Mouse (Mus musculus) G1E-ER4 (cell line): ENCODE data around the gene F930015N05Rik. TPM values are rescaled to one million over a fixed set of nuclear protein-coding genes. Genes with fewer than 3 reads are reported as not detected.

Experiments
- GATA1 ChIP-seq: IDR thresholded peaks from one replicate; pipeline ENCODE4 v1.8.0; 2012; ENCODE audit warnings: low read length, inconsistent platforms
- polyA plus RNA-seq: library from polyadenylated mRNA; stranded (reverse); fragments of >175 nt; gene quantifications from 2 replicates; pipeline ENCODE4 v1.2.3, GENCODE M21; 2012

Gene F930015N05Rik
- polyA plus RNA-seq, 1 experiment: not detected

- TF ChIP-seq GATA1: no peak
Measured at GRCm38 (mm10) chr11:64418969-64419368, 17.5 kb downstream of the F930015N05Rik start.

- TF ChIP-seq GATA1: no peak
Measured at GRCm38 (mm10) chr11:64400534-64401093, 35.8 kb downstream of the F930015N05Rik start.

- no peak for TF ChIP-seq GATA1
Measured at GRCm38 (mm10) chr11:64397612-64398011, 38.8 kb downstream of the F930015N05Rik start.

GRCm38 (mm10) chr11:64396949-64397348 lies 39.5 kb downstream of the F930015N05Rik start:
- no peak for TF ChIP-seq GATA1

GRCm38 (mm10) chr11:64396331-64396881 lies 40.0 kb downstream of the F930015N05Rik start:
- TF ChIP-seq GATA1: no peak

- no peak for TF ChIP-seq GATA1
Measured at GRCm38 (mm10) chr11:64386333-64386732, 50.1 kb downstream of the F930015N05Rik start.

Other genes starting within 250 kb of the F930015N05Rik start
- 0.01 and 0.02 TPM in 2 replicates for gene Hs3st3a1, start 1.3 kb downstream of the F930015N05Rik start, polyA plus RNA-seq